Mouse (Mus musculus) layer of hippocampus, postnatal 36 days (tissue): ENCODE data around the gene Rbbp5. TPM values are rescaled to one million over a fixed set of nuclear protein-coding genes. Genes with fewer than 3 reads are reported as not detected.
A peak's percentile ranks its signal among the peaks of the same experiment; 100 is the strongest.
"Not testable (repeated sequence)": the region's sequence is repeated elsewhere in the genome, so short reads cannot be mapped to it uniquely, and the experiment has no call there.

ENCODE experiments used
- DNase-seq, 2 experiments: peaks; one replicate each; pipeline ENCODE4 v3.0.0; 2022
- total RNA-seq, 2 experiments: library from RNA; stranded (reverse); gene quantifications; 2 replicates each; pipeline ENCODE4 v1.2.3; 2021

Rbbp5 gene
- 10 to 100 TPM; 69.1 to 71.6 TPM for total RNA-seq

DNA sequence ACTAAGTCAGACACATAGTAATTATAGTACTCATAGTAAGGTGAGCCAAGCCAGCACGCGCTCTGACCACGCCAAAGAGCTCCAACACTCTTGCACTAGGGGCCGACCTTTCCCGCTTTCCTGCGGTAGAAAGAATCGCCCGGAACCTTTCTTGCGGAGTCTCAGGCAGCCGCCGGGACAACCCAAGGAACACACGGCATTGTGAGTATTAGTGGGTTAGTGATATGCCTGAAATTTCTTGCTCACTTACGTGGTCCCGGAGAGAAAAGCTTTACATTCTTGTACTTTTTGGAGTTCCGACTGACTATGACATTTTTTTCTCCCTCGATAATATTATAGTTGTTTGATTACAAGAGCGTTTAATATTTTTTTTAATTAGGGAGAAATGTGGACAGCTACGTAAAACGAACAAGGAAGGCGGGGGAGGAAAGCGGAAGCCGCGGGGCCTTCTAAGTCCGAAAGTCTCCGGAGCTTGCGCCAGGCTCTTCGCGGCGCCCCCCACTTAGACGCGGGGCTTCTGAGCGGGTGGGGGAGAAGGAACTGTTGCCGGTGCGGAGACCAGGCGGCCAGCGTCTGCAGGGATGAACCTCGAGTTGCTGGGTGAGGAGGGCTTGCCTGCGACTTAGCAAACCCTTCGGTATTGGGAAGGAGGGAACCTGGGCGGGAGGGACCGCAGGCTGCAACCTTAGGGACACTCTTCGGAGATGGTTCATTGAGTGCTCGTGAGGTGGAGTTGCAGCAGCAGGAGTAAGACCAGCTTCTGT lies at the start of gene Rbbp5:
Gene Rbbp5, plus strand, starts transcription at position 438 of the 764 bp plus-strand sequence.
- DNase-seq = peak; percentile 80 to 84

DNA sequence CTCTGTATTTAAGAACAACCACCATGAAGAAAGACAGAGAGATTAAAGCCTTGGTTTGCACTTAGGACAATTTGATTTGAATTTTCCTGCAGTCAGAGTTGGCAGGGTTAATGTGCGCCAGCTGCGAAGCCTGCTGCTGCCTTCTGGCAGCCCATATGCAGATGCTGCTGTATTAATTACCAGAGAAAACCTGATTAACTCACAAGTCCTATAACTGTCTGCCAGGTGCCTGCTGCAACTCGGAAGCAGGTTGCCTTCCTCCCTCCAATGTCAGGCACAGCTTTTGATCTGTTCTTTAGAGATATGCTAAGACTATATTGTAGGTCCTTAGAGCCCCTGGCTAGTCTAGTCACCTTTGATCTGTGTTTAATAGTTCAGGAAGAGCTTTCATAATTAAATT lies 46.3 kb upstream of the Rbbp5 start:
- peak in 1 of 2 experiments; percentile 17 for DNase-seq

DNA sequence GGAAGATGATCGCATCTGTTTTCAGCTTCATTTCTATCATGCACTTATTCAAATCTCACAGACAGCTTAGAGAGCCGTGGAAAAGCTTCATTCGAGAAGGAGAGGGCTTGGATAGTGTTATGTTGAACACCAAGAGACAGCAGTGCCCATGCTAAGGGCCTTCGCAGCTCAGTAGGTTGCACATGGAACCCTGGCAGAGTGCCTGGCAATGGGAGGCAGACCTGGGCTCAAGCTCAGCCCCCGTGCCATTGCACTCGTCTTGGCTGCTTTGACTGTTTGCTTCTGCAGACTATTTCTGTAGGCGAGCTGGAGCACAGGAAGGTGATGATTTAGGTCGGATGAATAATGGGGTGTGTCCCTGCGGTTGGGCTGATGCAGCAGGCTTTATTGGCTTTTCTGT lies 45.4 kb upstream of the Rbbp5 start:
- peak; percentile 24 to 33 for DNase-seq

DNA sequence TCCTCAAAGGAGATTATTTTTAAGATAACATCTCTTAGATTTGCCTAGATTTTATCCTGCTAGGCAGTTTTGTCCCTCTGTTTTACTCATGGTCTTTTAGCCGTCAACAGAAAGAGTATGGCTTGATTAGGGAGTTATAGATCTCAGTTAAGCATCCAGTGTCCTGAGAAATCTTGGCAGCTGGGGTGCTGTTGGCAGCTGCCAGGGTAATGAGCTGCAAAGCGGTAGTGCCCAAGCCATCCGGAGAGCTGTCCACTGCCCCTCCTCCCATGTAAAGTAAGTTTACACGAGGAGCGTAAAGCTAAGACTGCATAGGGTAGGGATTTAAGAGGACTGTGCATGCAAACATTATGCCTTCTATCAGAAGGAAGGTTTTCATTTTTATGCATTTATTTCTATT lies 43.8 kb upstream of the Rbbp5 start:
- DNase-seq = no peak

DNA sequence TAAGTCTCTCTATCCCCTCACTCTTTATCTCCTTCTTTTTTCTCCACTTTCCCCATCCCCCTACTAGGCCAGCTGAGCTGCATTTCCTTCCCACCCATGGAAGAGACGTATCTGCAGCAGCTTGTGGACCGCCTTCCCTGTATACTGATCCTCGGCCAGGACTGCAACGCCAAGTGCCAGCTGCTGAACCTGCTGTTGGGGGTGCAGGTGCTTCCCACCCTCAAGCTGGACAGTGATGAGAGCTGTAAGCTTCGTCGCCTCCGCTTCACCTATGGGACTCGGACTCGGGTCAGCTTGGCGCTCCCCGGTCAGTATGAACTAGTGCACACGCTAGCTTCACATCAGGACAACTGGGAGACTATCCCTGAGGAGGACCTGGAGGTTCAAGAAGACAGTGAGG lies 43.1 kb upstream of the Rbbp5 start:
- DNase-seq = no peak

DNA sequence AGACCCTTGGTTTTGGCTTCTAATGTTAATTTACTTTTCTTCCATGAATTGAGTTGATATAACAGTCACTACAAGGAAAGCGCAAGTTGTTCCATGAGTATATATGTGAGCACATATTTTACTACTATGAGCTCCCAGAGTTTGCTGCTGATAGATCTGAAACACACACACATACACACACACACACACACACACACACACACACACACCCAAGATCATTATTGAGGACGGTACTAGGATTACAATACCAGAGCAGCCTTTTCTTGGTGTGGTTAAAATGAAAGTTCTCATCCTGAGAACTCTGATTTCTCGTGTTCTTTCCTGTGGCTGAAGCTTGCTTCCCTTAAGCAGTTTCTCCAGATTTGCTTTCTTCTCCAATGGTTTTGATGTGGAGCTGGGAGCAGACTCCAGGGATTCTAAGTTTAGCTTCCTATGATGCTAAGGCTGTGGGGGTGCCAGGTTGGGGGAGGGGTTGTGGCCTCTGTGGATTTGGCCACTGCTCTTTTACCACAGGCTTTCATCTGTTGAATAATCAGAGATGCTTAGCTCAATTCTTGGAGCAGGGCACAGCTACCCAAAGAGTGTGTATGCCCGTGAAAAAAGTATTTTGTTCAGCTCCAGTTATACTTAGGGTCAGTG lies 40.7 kb upstream of the Rbbp5 start:
- DNase-seq = no peak

DNA sequence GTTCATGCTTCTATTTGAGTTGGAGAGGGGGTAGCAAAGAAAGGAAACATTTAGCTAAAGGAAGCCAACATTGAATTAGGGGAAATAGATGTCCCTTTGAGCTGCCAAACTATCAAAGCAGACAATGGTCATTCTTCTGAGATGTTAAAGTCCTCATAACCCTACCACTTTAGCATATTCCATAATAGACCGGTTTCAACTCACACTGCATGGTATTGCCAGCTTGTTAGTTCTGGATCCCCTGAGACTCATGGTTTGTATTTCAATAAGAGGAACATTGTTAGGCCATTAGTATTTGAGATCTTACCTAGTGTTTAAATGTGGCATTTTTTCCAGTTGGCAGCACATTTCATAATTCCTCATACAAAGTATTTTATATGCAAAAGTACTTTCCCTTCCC lies 40.2 kb upstream of the Rbbp5 start:
- no peak for DNase-seq

DNA sequence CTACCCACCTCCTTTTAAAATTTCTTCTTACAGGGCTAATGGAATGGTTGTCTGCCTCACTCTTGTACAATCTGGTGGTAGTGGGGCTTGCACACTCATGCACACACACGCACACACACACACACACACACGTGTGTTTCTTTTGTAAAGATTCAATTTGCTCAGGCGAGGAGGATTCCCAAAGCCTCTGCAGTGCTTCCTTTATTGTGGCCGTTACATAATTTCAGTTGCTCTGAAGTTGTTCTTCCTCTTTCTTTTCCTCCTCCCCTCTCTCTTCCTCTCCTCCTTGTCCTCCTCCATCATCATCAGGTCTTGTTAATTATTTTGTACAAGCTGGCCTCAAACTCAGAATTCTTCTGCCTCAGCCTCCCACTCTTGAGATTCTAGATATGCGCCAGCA lies 39.8 kb upstream of the Rbbp5 start:
- DNase-seq = no peak

DNA sequence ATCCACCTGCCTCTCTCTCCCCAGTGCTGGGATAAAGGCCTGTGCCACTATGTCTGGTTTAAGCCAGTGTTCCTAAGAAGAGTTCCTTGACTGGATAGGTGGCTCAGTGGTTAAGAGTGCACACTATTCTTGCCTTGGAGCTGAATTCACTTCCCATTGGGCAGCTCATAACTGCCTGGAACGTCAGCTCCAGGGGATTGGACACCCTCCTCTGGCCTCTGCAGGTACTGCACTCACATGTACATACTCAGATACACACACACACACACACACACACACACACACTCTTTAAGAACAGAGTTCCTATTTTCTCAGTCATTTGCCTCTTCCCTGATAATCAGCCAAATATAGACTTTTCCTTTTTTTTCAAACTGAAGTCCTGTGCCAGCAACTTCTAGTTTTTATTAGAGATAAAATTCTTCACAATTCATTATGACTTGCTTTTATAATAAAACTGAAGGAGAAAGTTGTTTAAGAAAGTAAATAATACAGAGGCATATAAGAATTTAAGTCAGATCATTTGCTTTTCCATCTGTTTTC lies 36.2 kb upstream of the Rbbp5 start:
- no peak for DNase-seq

DNA sequence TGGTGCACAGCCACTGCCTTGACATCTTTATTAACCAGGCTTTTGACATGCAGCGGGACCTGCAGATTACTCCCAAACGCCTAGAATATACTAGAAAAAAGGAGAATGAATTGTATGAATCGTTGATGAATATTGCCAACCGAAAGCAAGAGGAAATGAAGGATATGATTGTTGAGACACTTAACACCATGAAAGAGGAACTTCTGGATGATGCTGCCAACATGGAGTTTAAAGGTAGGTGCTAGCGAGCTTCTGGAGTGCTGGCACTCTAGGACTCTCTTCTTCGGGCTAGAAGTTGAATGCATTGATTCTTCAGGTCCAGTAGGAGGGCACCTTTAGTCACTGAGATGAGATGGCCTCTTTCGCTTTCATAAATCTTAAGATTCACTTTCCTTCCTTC lies 27.4 kb upstream of the Rbbp5 start:
- DNase-seq = no peak

DNA sequence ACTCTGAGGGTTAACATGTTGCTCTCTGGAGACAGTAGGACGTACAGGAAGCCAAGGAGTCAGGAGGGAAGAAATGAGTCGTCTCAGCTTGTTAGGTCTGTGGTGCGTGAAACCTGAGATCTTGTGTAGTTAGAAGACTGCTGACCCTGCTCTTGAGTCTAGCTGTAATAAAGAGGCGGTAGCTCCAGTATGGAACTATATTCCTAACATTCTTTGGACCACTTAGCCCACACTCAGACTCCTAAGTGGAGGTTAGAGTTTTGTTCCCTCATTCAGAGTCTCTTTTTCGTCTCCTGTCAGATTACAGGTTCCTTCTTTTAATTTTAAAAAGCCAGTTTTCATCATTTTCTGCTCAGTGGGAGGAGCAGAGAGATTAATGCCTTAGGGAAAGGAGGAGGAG lies 12.5 kb upstream of the Rbbp5 start:
- no peak for DNase-seq

DNA sequence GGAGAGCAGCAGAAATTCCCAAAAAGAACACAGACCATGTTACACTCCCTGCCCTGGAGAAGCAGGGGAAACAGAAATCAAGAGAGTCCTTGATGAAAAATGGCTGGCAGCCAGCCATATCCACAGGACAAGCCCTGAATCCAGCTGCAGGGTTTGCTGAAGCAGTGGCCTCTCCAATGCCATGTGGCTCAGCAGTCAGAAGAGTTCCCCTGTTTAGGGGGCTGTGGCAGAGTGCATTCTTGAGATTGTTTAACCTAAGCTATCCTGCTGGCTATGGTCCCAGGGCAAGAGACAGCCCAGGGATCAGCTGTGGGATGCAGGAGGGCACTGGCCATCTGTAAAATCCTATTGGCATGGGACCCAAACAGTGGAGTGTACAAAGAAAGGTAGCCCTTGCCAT lies 8.2 kb upstream of the Rbbp5 start:
- DNase-seq = no peak

DNA sequence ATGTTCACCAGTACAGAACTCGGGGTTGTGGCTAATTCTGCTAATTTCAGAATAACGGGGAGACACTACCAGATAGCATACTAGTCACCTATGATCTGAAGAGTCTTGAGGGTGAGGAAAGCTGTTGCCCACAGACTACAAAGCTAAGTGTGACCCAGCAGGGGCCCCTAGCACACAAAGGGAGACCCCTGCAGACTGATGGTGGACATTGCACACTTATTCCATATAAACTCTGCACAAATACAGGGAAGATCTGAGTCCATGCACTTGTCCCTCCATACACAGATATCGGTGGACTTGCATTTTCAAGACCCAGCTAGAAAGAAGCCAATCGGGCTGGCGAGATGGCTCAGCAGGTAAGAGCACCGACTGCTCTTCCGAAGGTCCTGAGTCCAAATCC lies 7.6 kb upstream of the Rbbp5 start:
- no peak for DNase-seq

DNA sequence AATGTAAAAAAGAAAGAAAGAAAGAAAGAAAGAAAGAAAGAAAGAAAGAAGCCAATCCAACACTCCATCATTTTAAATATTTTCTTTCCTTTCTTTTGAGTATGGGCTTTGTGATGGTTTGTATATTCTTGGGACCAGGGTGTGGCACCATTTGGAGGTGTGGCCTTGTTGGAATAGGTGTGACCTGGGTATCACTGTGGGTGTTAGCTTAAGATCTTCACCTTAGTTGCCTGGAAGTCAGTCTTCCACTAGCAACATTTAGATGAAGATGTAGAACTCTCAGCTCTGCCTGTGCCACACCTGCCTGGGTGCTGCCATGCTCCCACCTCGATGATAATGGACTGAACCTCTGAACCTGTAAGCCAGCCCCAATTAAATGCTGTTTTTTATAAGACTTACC lies 7.1 kb upstream of the Rbbp5 start:
- DNase-seq = not testable (repeated sequence)

DNA sequence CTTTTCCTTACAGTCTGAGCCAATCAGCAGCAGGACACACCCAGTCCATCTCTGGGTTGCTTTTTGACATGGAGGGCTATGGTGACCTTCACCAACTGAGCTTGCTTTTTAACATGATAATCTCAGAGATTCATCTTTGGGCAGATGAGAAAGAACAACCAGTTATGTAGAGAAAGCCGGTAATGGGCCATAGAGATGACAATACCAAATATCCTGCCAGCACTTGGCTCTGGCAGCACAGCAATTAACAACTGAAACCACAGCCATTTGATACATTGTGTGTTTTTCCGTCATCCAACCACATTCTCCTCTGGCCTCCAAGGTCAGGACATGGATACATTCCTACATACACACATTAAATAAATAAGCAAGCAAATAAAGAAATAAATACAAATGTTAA lies 6.1 kb upstream of the Rbbp5 start:
- DNase-seq = no peak

DNA sequence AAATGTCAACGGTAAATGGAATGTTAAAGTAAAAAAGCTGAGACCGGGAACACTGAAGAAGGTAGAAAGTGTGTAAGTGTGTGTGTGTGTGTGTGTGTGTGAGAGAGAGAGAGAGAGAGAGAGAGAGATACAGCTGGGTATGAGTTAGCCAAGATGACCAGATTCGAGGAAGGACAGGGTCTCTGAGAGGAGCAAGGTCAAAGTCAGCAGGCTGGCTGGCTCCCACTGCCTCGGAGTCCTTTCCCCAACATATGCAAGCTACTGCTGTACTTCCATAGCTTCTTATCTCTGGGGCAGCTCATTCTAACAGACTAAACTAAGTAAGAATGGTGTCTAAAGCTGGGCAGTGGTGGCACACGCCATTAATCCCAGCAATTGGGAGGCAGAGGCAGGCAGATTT lies 5.7 kb upstream of the Rbbp5 start:
- no peak for DNase-seq

DNA sequence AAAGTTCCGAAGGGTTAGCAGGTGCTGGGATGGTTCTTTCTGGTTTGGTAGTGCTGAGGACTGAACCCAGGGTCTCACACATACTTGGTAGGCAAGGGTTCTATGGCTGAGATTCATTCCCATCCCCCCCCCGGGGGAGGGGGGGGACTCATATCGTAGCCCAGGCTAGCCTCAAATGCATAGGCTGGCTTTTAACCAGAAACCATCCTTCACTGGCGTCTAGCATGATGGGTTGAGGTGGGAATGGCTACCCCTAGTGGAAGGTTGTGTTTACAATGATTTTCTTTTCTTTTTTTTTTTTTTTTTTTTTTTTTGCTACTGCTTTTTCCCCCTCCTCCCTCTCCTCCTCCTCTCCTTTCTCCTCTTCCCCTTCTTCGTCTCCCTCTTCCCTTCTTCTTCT lies 4.6 kb upstream of the Rbbp5 start:
- no peak for DNase-seq

DNA sequence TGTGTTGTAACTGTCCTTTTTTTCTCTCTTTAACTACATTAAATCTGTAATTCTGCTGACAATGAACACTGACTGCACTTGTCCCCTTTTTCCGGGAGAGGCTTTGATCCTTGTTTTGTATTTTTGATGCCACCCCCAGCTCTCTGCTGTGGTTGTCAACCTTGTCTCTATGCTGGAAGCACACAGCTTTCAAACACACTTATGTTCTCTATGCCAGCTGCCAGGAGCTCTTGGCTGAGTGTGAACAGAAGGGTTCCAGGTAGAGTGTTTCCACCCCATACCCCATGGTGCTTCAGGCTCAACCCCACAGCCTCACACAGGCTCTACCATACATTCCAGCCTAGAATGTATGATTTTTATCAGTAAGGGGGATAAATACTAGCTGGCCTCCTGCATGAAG lies 2.7 kb upstream of the Rbbp5 start:
- DNase-seq = peak in 1 of 2 experiments; percentile 32

DNA sequence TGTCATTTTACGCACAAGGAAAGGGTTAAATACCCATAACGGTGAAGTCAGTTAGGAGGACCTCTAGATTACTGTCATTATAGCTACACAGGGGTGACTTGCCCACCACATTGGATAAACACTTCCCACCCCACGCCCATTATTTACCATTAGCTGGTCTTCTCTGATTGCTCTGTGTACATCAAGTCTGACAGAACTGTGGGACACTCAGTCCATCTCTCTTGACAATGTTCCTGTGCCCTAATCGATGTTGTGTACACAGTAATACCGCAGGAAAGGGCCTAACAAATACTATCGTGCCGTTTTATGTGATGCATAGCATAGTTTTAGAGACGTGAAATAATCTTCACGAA lies 614 bp upstream of the Rbbp5 start:
- no peak for DNase-seq

DNA sequence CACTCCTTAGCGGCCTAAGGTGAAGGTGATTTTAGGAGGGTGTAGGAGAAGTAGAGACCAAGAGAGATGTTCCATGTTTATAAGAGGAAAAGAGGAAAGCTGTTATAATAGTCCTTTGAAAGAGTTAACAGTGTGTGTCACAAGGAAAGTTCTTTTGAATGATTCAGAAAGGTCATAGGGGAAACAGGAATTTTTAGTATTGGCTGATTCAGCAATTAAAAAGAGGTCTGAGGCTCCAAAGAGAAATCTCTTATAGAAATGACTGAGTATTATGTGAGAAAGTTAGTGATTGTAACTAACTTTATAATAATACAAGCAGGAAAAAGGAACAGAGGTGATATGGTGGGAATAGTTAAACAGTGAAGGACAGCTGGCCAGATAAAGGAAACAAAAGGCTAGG lies 2.3 kb downstream of the Rbbp5 start:
- DNase-seq = no peak

DNA sequence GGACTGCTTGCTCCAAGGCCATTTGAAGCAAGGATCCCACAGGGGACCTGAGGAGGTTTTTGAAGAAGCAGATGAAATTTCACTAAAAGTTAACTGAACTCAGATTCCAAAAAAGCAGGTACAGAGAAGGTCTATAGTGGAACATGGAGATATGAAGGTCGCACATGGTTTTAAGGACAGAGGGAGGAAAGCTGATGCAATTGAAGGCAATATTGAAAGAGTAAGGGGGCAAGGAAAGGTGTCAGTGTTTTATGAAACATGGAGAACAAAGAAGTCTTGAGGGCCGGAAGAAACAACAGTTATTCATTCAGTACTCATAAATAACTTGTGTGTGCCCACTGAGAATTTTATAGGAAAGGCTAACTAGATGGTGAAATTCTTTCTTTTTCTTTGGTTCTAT lies 4.5 kb downstream of the Rbbp5 start:
- no peak for DNase-seq

DNA sequence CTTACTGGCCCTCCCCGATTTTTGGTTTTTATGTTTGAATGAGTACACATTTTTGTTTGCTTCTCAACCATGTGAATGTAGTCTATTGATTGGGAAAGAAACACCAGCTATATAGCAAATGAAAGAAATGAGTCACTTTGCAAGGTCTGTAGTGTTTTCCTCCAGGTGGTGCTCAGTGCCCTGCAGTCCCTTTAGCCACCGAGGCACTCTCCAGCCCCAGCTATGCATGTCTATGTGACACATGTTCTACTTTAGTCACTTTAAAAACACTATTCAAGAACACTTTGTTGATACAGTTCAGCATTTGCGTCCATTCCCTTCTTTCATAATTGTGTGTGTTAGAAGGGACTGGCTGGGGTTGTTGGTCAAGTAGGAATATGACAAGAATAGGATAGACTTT lies 6.1 kb downstream of the Rbbp5 start:
- DNase-seq = no peak

DNA sequence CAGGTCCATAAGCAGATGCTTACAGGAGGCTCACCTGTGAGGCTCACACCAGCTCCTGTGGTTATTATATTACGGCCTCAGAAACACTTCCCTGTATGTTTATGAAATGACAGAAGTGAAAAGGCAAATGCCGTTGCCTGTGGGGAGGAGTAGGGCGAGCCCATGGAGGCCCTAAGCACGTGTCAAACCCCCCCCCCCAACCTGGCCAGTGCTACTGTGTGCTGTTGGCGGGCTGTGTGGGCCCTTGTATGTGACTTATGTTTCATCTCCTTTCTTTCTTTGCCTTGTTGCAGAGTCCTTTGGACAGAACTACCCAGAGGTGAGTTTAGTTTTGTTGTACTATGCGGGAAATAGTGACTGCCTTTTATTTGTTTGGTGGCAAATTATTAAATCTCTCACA lies 6.6 kb downstream of the Rbbp5 start:
- DNase-seq = no peak

DNA sequence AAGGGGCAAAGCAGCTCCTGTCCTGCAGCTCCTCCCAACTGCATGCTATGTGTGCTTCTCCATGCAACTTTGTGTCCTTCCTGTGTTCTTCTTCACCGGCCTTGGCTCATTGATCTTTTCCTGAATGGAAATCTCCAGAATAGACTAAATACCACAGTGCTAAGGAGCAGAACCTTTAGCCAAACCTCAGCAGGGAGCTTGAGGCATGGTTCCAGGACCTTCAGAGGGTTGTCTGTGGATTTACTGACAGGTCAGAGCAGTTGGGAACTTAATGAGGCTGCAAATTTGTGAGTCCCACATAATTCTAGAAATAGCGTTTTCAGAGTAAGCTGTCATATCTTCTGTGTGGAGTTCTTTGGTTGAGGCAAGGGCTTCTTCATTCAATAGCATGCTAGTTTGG lies 23.4 kb downstream of the Rbbp5 start:
- DNase-seq = no peak
